18 mouse cellular contexts compared by ENCODE assay signal in the genomic region with DNA sequence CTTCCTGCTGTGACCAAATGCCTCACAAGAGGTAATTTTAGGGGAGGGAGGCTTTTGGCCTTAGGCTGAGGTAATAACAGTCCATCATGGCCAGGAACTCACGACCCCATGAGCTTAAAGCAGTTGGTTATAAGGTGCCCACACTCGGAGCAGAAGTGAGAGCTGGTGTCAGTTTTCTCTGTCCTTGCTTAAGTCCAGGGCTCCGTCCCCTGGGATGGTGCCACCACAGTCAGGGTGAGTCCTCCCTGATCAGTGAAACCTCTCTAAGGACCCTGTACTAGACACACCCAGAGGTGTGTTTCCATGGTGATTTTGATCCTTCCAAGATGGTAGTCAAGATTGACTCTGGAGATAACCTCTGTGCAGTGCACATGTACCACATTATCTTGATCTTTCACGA.
"Had no signal": no experiment of that assay in that cellular context is flagged by ENCODE, and none has a peak within 500 bp of the region (broad histone marks: within the 10 kb centered on the region; RNA-seq: fewer than 3 reads in every experiment).

No protein-coding gene starts in this region.

- H3K4me2 ChIP-seq: lung, embryonic 14.5 days; midbrain, embryonic 12.5 days; midbrain, embryonic 15.5 days; neural tube, embryonic 13.5 days; neural tube, embryonic 15.5 days had no signal

- ATAC-seq: midbrain, embryonic 15.5 days had no signal

- H3K27ac ChIP-seq: midbrain, embryonic 10.5 days; midbrain, embryonic 12.5 days; midbrain, embryonic 15.5 days; neural tube, embryonic 13.5 days; neural tube, embryonic 15.5 days had no signal

- H3K4me3 ChIP-seq: midbrain, embryonic 10.5 days; midbrain, embryonic 12.5 days; midbrain, embryonic 15.5 days; myocyte; neural tube, embryonic 13.5 days; neural tube, embryonic 15.5 days had no signal

- H3K9ac ChIP-seq: lung, embryonic 14.5 days; midbrain, embryonic 12.5 days; midbrain, embryonic 15.5 days; neural tube, embryonic 13.5 days; neural tube, embryonic 15.5 days had no signal

- H3K27me3 ChIP-seq: midbrain, embryonic 12.5 days; midbrain, embryonic 15.5 days; neural tube, embryonic 13.5 days; neural tube, embryonic 15.5 days had no signal

- DNase-seq: lung, adult 18-20 months; lung, embryonic 14.5 days; lung, postnatal 10 days; lung, postnatal 4 days; retina, postnatal 1 day; right cerebral cortex, adult 18-20 months; right cerebral cortex, postnatal 25 days; right cerebral cortex, postnatal 4 days; spleen, adult 18-20 months; thymus, adult 18-20 months; thymus, postnatal 14 days; thymus, postnatal 36 days had no signal

- H3K36me3 ChIP-seq: midbrain, embryonic 10.5 days; midbrain, embryonic 12.5 days; midbrain, embryonic 15.5 days; neural tube, embryonic 13.5 days; neural tube, embryonic 15.5 days had no signal

- H3K4me1 ChIP-seq: midbrain, embryonic 10.5 days; midbrain, embryonic 12.5 days; midbrain, embryonic 15.5 days; neural tube, embryonic 13.5 days; neural tube, embryonic 15.5 days had no signal

- H3K9me3 ChIP-seq: midbrain, embryonic 10.5 days; midbrain, embryonic 12.5 days; midbrain, embryonic 15.5 days; neural tube, embryonic 13.5 days; neural tube, embryonic 15.5 days had no signal
